Comparison of ENCODE assay signal across 8 mouse cellular contexts in genomic region chr7:114817291-114817806, GRCm38 (mm10).
DNase-seq lines count a peak whose midpoint lies in the region; ATAC-seq and TF ChIP-seq lines count a peak whose summit lies in the region.

No protein-coding gene starts in this region.

- H3K36me3 ChIP-seq in heart, embryonic 14.5 days (ENCODE audit: control insufficient read depth, insufficient read depth, low read length) = no peaks in the 10 kb centered on the region
- no peaks in the 10 kb centered on the region for H3K36me3 ChIP-seq in liver, embryonic 11.5 days (ENCODE audit: control insufficient read depth, insufficient read depth, low read length)
- H3K36me3 ChIP-seq in stomach, embryonic 15.5 days = no peaks in the 10 kb centered on the region

- H3K4me1 ChIP-seq in heart, embryonic 14.5 days (ENCODE audit: control insufficient read depth in 2 of 2, insufficient read depth in 2 of 2, low read length in 2 of 2) = no peaks in the 10 kb centered on the region; a peak in 1 of 4 replicates
- H3K4me1 ChIP-seq in liver, embryonic 11.5 days (replicated peaks; ENCODE audit: control insufficient read depth, insufficient read depth, low read length) = no peaks in the 10 kb centered on the region
- H3K4me1 ChIP-seq in stomach, embryonic 15.5 days = no peaks in the 10 kb centered on the region

- peak; percentile 51 for DNase-seq in CD4-positive helper T cell, adult 2 months (ENCODE audit: low read depth, low spot score)
- peak; percentile 93 for DNase-seq in brain, embryonic 14.5 days (ENCODE audit: low read depth)
- peak; percentile 91 for DNase-seq in kidney, postnatal 10 days
- peak; percentile 70 for DNase-seq in liver, embryonic 11.5 days (ENCODE audit: low spot score)
- DNase-seq in neural tube, embryonic 10.5 days (ENCODE audit: extremely low spot score, low spot score) = peak; percentile 89

- ATAC-seq in erythroid progenitor cell, adult 5-6 weeks (replicated peaks; ENCODE audit: low FRiP score, poor library complexity, severe bottlenecking) = peak; percentile 72
- ATAC-seq in heart, embryonic 14.5 days (ENCODE audit: insufficient number of reproducible peaks, insufficient read depth, low FRiP score, low read depth) = peak; percentile 65
- peak; percentile 82 for ATAC-seq in liver, embryonic 11.5 days (replicated peaks; ENCODE audit: low FRiP score)
- ATAC-seq in stomach, embryonic 15.5 days (ENCODE audit: insufficient read depth, low FRiP score, low read depth) = peak; percentile 82

- H3K4me3 ChIP-seq in heart, embryonic 14.5 days (ENCODE audit: control insufficient read depth in 1 of 2, insufficient read depth in 1 of 2, low read depth in 1 of 2, low read length in 2 of 2) = no peak overlapping the region
- H3K4me3 ChIP-seq in liver, embryonic 11.5 days (ENCODE audit: low read depth, low read length) = no peak overlapping the region
- H3K4me3 ChIP-seq in stomach, embryonic 15.5 days (replicated peaks) = no peak overlapping the region

- H3K9ac ChIP-seq in heart, embryonic 14.5 days (ENCODE audit: low read length) = peak overlapping the region; percentile 11; the same call in 1 of the 2 replicates
- H3K9ac ChIP-seq in liver, embryonic 11.5 days (ENCODE audit: low read depth, low read length) = no peak overlapping the region
- H3K9ac ChIP-seq in stomach, embryonic 15.5 days = no peak overlapping the region

- no peak for TF ChIP-seq POLR2A in brain, embryonic 14.5 days (IDR thresholded peaks at IDR 0.05; ENCODE audit: borderline replicate concordance, extremely low read depth, insufficient read depth, insufficient read length, poor library complexity, severe bottlenecking)

- H3K4me2 ChIP-seq in heart, embryonic 14.5 days (ENCODE audit: low read length) = no peak overlapping the region
- no peak overlapping the region for H3K4me2 ChIP-seq in liver, embryonic 11.5 days
- H3K4me2 ChIP-seq in stomach, embryonic 15.5 days = no peak overlapping the region

- H3K9me3 ChIP-seq in heart, embryonic 14.5 days (ENCODE audit: control insufficient read depth, low read length) = no peaks in the 10 kb centered on the region
- no peaks in the 10 kb centered on the region for H3K9me3 ChIP-seq in liver, embryonic 11.5 days (ENCODE audit: control insufficient read depth, low read length)
- no peaks in the 10 kb centered on the region for H3K9me3 ChIP-seq in stomach, embryonic 15.5 days

- WGBS in heart, embryonic 14.5 days = 9% methylated on average over 6 of the region's 6 CpGs
- WGBS in liver, embryonic 11.5 days = 17% methylated on average over 6 of the region's 6 CpGs
- 11% methylated on average over 6 of the region's 6 CpGs for WGBS in stomach, embryonic 15.5 days

- H3K27me3 ChIP-seq in heart, embryonic 14.5 days (ENCODE audit: control insufficient read depth, insufficient read depth, low read length) = 0 out of 2 replicates have a peak, but pooled peaks cover 5% of the 10 kb centered on the region
- no peaks in the 10 kb centered on the region for H3K27me3 ChIP-seq in liver, embryonic 11.5 days (replicated peaks; ENCODE audit: control insufficient read depth, insufficient read depth, low read length)
- no peaks in the 10 kb centered on the region for H3K27me3 ChIP-seq in stomach, embryonic 15.5 days (replicated peaks)

- H3K27ac ChIP-seq in heart, embryonic 14.5 days (replicated peaks in 1 of 2; ENCODE audit: control insufficient read depth in 1 of 2, insufficient read depth in 1 of 2, low read depth in 2 of 2, low read length in 2 of 2) = no peak overlapping the region
- H3K27ac ChIP-seq in liver, embryonic 11.5 days (ENCODE audit: low read depth, low read length) = no peak overlapping the region
- no peak overlapping the region for H3K27ac ChIP-seq in stomach, embryonic 15.5 days

- TF ChIP-seq CTCF in brain, embryonic 14.5 days (IDR thresholded peaks at IDR 0.05; ENCODE audit: borderline replicate concordance, extremely low read depth, insufficient read depth, insufficient read length) = peak; percentile 100
